ENCODE assay signal across 8 mouse cellular contexts in the genomic region with DNA sequence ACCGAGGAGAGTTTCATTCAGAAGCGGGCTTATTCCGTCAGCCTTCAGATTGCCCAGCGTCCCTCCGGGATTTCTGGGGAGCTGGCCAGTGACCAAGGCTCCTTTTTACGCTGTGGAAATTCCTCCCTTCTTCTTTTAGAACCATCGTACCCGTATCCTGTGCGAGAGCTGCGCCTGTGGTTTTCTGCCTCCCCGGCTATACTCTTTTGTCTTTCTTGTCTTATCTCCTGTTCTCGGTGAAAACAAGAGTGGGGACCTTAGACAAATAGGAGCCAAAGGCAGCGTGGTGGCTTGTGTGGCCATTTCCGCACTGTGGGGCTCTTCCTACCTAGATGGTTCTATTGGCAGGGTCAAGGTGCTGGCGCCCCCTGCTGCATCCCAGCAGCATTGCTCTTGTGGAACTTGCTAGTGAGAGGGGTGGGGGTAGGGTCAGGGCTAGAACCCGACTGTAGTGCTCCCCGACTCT.
DNase-seq lines count a peak whose midpoint lies in the region; ATAC-seq and TF ChIP-seq lines count a peak whose summit lies in the region.

No protein-coding gene starts in this region.

- peak; percentile 95 for DNase-seq in CH12.LX (ENCODE audit: extremely low read depth)
- peak; percentile 71 for DNase-seq in c-Kit-positive CD71-positive TER-119-negative erythroid progenitor cells, embryonic 14.5 days (ENCODE audit: low read depth)
- DNase-seq in forebrain, embryonic 11.5 days (ENCODE audit: low spot score) = peak; percentile 91
- peak; percentile 85 to 86 for DNase-seq in kidney, postnatal 25 days
- DNase-seq in stomach, postnatal 0 days (ENCODE audit: low spot score) = peak; percentile 89

- peak overlapping the region; percentile 62 for H3K27ac ChIP-seq in CH12.LX (ENCODE audit: insufficient read depth, low read depth)
- H3K27ac ChIP-seq in forebrain, embryonic 11.5 days (ENCODE audit: low read depth, low read length) = no peak overlapping the region
- no peak overlapping the region for H3K27ac ChIP-seq in heart, embryonic 16.5 days (ENCODE audit: low read length)
- H3K27ac ChIP-seq in liver, embryonic 15.5 days (replicated peaks) = no peak overlapping the region
- no peak overlapping the region for H3K27ac ChIP-seq in neural tube, embryonic 12.5 days
- no peak overlapping the region for H3K27ac ChIP-seq in stomach, postnatal 0 days (replicated peaks)

- peak overlapping the region; percentile 20 to 51 (median 49) for H3K4me3 ChIP-seq in CH12.LX (replicated peaks in 1 of 3; ENCODE audit: low read depth in 2 of 3, low read length in 2 of 3, poor library complexity in 1 of 3)
- no peak overlapping the region for H3K4me3 ChIP-seq in forebrain, embryonic 11.5 days (ENCODE audit: low read depth, low read length)
- H3K4me3 ChIP-seq in heart, embryonic 16.5 days (ENCODE audit: low read length) = peak overlapping the region; percentile 47
- peak overlapping the region; percentile 46 for H3K4me3 ChIP-seq in liver, embryonic 15.5 days (replicated peaks)
- H3K4me3 ChIP-seq in neural tube, embryonic 12.5 days = no peak overlapping the region
- peak overlapping the region; percentile 33 for H3K4me3 ChIP-seq in stomach, postnatal 0 days (ENCODE audit: low read depth, low read length)

- no peaks in the 10 kb centered on the region for H3K27me3 ChIP-seq in CH12.LX (replicated peaks)
- H3K27me3 ChIP-seq in forebrain, embryonic 11.5 days (ENCODE audit: control insufficient read depth, insufficient read depth, low read length) = no peaks in the 10 kb centered on the region
- H3K27me3 ChIP-seq in heart, embryonic 16.5 days (ENCODE audit: control insufficient read depth, insufficient read depth, low read length) = no peaks in the 10 kb centered on the region
- peaks cover 5% of the 10 kb centered on the region; the same call in 1 of the 2 replicates for H3K27me3 ChIP-seq in liver, embryonic 15.5 days
- no peaks in the 10 kb centered on the region for H3K27me3 ChIP-seq in neural tube, embryonic 12.5 days (replicated peaks)
- no peaks in the 10 kb centered on the region for H3K27me3 ChIP-seq in stomach, postnatal 0 days (ENCODE audit: control insufficient read depth, insufficient read depth, low read length)

- TF ChIP-seq POLR2A in CH12.LX (IDR thresholded peaks at IDR 0.05; ENCODE audit: low read depth, low read length) = peak; percentile 86

- TF ChIP-seq CTCF in CH12.LX (conservative IDR thresholded peaks at IDR 0.05 in 1 of 2, IDR thresholded peaks at IDR 0.05 in 1 of 2; ENCODE audit: low read depth in 2 of 2, low read length in 2 of 2) = peak; percentile 88 to 99
- TF ChIP-seq CTCF in stomach, postnatal 0 days (IDR thresholded peaks at IDR 0.05; ENCODE audit: low read depth) = peak; percentile 98

- no peaks in the 10 kb centered on the region for H3K9me3 ChIP-seq in CH12.LX (replicated peaks; ENCODE audit: low read length)
- no peaks in the 10 kb centered on the region for H3K9me3 ChIP-seq in forebrain, embryonic 11.5 days (ENCODE audit: control insufficient read depth, low read length)
- no peaks in the 10 kb centered on the region for H3K9me3 ChIP-seq in heart, embryonic 16.5 days (replicated peaks; ENCODE audit: control insufficient read depth, low read length)
- H3K9me3 ChIP-seq in liver, embryonic 15.5 days (replicated peaks) = no peaks in the 10 kb centered on the region
- no peaks in the 10 kb centered on the region for H3K9me3 ChIP-seq in neural tube, embryonic 12.5 days
- H3K9me3 ChIP-seq in stomach, postnatal 0 days (ENCODE audit: control insufficient read depth, low read length) = no peaks in the 10 kb centered on the region

- peaks cover 0 to 10% of the 10 kb centered on the region in 2 experiments for H3K36me3 ChIP-seq in CH12.LX (replicated peaks in 1 of 2; ENCODE audit: control insufficient read depth in 1 of 2, insufficient read depth in 1 of 2, low read length in 1 of 2)
- no peaks in the 10 kb centered on the region for H3K36me3 ChIP-seq in forebrain, embryonic 11.5 days (ENCODE audit: control insufficient read depth, insufficient read depth, low read length)
- peaks cover under 1% of the 10 kb centered on the region; the same call in 1 of the 2 replicates for H3K36me3 ChIP-seq in heart, embryonic 16.5 days (ENCODE audit: control insufficient read depth, insufficient read depth)
- no peaks in the 10 kb centered on the region for H3K36me3 ChIP-seq in liver, embryonic 15.5 days (replicated peaks)
- peaks cover under 1% of the 10 kb centered on the region for H3K36me3 ChIP-seq in neural tube, embryonic 12.5 days
- no peaks in the 10 kb centered on the region for H3K36me3 ChIP-seq in stomach, postnatal 0 days (ENCODE audit: control insufficient read depth, insufficient read depth, low read length)

- peaks cover 14 to 48% of the 10 kb centered on the region in 2 experiments for H3K4me1 ChIP-seq in CH12.LX (ENCODE audit: control insufficient read depth in 1 of 2, insufficient read depth in 2 of 2)
- peaks cover 2% of the 10 kb centered on the region; the same call in 1 of the 2 replicates for H3K4me1 ChIP-seq in forebrain, embryonic 11.5 days (replicated peaks; ENCODE audit: control insufficient read depth, insufficient read depth, low read length)
- no peaks in the 10 kb centered on the region for H3K4me1 ChIP-seq in heart, embryonic 16.5 days (ENCODE audit: control insufficient read depth, insufficient read depth, low read length)
- peaks cover 16% of the 10 kb centered on the region for H3K4me1 ChIP-seq in liver, embryonic 15.5 days (replicated peaks)
- peaks cover 10% of the 10 kb centered on the region; the same call in 1 of the 2 replicates for H3K4me1 ChIP-seq in neural tube, embryonic 12.5 days
- H3K4me1 ChIP-seq in stomach, postnatal 0 days (replicated peaks; ENCODE audit: control insufficient read depth, insufficient read depth) = no peaks in the 10 kb centered on the region

- peak overlapping the region; percentile 46 for H3K9ac ChIP-seq in CH12.LX (ENCODE audit: insufficient read depth, low read depth)
- H3K9ac ChIP-seq in forebrain, embryonic 11.5 days (ENCODE audit: low read length) = peak overlapping the region; percentile 16; the same call in 1 of the 2 replicates
- peak overlapping the region; percentile 57 for H3K9ac ChIP-seq in heart, embryonic 16.5 days (ENCODE audit: low read length)
- peak overlapping the region; percentile 44 for H3K9ac ChIP-seq in liver, embryonic 15.5 days
- no peak overlapping the region for H3K9ac ChIP-seq in neural tube, embryonic 12.5 days
- no peak overlapping the region for H3K9ac ChIP-seq in stomach, postnatal 0 days (ENCODE audit: low read length)

- peak; percentile 75 for ATAC-seq in forebrain, embryonic 11.5 days (replicated peaks; ENCODE audit: low FRiP score)
- ATAC-seq in heart, embryonic 16.5 days (replicated peaks; ENCODE audit: extremely low read depth, insufficient read depth, low FRiP score) = peak; percentile 82
- ATAC-seq in liver, embryonic 15.5 days (ENCODE audit: insufficient read depth) = peak; percentile 63
- ATAC-seq in neural tube, embryonic 12.5 days (ENCODE audit: low FRiP score, low read depth) = peak; percentile 70
- ATAC-seq in stomach, postnatal 0 days (ENCODE audit: low FRiP score, low TSS enrichment) = peak; percentile 80

- H3K4me2 ChIP-seq in CH12.LX (ENCODE audit: insufficient read depth, low read depth, poor library complexity, severe bottlenecking) = peak overlapping the region; percentile 59
- no peak overlapping the region for H3K4me2 ChIP-seq in forebrain, embryonic 11.5 days (ENCODE audit: low read depth, low read length, severe bottlenecking)
- H3K4me2 ChIP-seq in heart, embryonic 16.5 days (ENCODE audit: low read depth, low read length) = peak overlapping the region; percentile 73
- H3K4me2 ChIP-seq in liver, embryonic 15.5 days = peak overlapping the region; percentile 68
- peak overlapping the region; percentile 46 for H3K4me2 ChIP-seq in neural tube, embryonic 12.5 days (replicated peaks)
- H3K4me2 ChIP-seq in stomach, postnatal 0 days (replicated peaks; ENCODE audit: low read depth) = peak overlapping the region; percentile 64

- in situ Hi-C loops in CH12.LX (cut with MboI; ENCODE audit: low pct_ligation_motif_present, low pct_unique_long_range_greater_than_20kb, low sequenced_read_pairs) = loop anchor here (5.0 to 25.0 kb wide), 2 partner anchors 190 to 555 kb away; partner anchors contain the start of genes Cryzl1, Ifnar2 and Itsn1

- TF ChIP-seq EP300 in CH12.LX (IDR thresholded peaks at IDR 0.05; ENCODE audit: low read length) = no peak
- TF ChIP-seq EP300 in stomach, postnatal 0 days (optimal IDR thresholded peaks at IDR 0.05) = no peak

- WGBS in forebrain, embryonic 11.5 days = 38% methylated on average over 17 of the region's 17 CpGs
- 9% methylated on average over 17 of the region's 17 CpGs for WGBS in heart, embryonic 16.5 days
- 12% methylated on average over 17 of the region's 17 CpGs for WGBS in liver, embryonic 15.5 days (ENCODE audit: insufficient replicate concordance)
- WGBS in neural tube, embryonic 12.5 days = 33% methylated on average over 17 of the region's 17 CpGs
- WGBS in stomach, postnatal 0 days = 19% methylated on average over 17 of the region's 17 CpGs

- no peaks in the 10 kb centered on the region for H3K79me2 ChIP-seq in CH12.LX (replicated peaks; ENCODE audit: control insufficient read depth, extremely low read depth, insufficient read depth, poor library complexity, severe bottlenecking)

- dilution Hi-C loops in CH12.LX (cut with MboI; ENCODE audit: extremely low pct_ligation_motif_present, extremely low pct_unique_long_range_greater_than_20kb, low sequenced_read_pairs) = no loop called here

- peak; percentile 98 for TF ChIP-seq RAD21 in CH12.LX (IDR thresholded peaks at IDR 0.05; ENCODE audit: low read depth, low read length)

TF ChIP-seq in CH12.LX, 34 proteins besides CTCF, POLR2A, EP300 and RAD21 (continues in another document):
- TF ChIP-seq UBTF (IDR thresholded peaks at IDR 0.05; ENCODE audit: low read depth, low read length) = no peak
- no peak; the same call in none of the 2 replicates for TF ChIP-seq SIN3A (IDR thresholded peaks at IDR 0.05; ENCODE audit: low read length)
- TF ChIP-seq ZC3H11A (IDR thresholded peaks at IDR 0.05; ENCODE audit: low read depth, low read length) = peak; percentile 78
- TF ChIP-seq PAX5 (IDR thresholded peaks at IDR 0.05; ENCODE audit: low read length) = no peak
- TF ChIP-seq POLR2AphosphoS2 (IDR thresholded peaks at IDR 0.05; ENCODE audit: low read depth, low read length) = no peak
- TF ChIP-seq HCFC1 (IDR thresholded peaks at IDR 0.05; ENCODE audit: low read depth, low read length) = peak; percentile 61
- peak; percentile 8; the same call in 1 of the 2 replicates for TF ChIP-seq BHLHE40 (IDR thresholded peaks at IDR 0.05; ENCODE audit: low read depth, low read length)
- peak; percentile 83; the same call in 1 of the 2 replicates for TF ChIP-seq NELFE (IDR thresholded peaks at IDR 0.05; ENCODE audit: low read depth, low read length)
- TF ChIP-seq JUN (IDR thresholded peaks at IDR 0.05; ENCODE audit: insufficient read depth, low read depth, low read length) = no peak
- peak; percentile 34; the same call in 1 of the 2 replicates for TF ChIP-seq NRF1 (IDR thresholded peaks at IDR 0.05; ENCODE audit: low read depth, low read length)
- no peak for TF ChIP-seq ZNF384 (IDR thresholded peaks at IDR 0.05; ENCODE audit: low read depth, low read length)
- peak; percentile 98 for TF ChIP-seq SMC3 (IDR thresholded peaks at IDR 0.05; ENCODE audit: low read depth, low read length)

Comparison
In these comparisons a context has a peak if more than half of its experiments do, and no peak if none do; other contexts are left out.
1. H3K4me3 ChIP-seq: peak in CH12.LX (3 of 3), heart, embryonic 16.5 days (single experiment), liver, embryonic 15.5 days (single experiment) and stomach, postnatal 0 days (single experiment); none in forebrain, embryonic 11.5 days (single experiment) and neural tube, embryonic 12.5 days (single experiment).
2. H3K9ac ChIP-seq: peak in CH12.LX (single experiment), forebrain, embryonic 11.5 days (single experiment), heart, embryonic 16.5 days (single experiment) and liver, embryonic 15.5 days (single experiment); none in neural tube, embryonic 12.5 days (single experiment) and stomach, postnatal 0 days (single experiment).
3. Peak in every context shown above with its lines, with median percentiles within 50 percentile points of each other: DNase-seq and ATAC-seq.